Mouse (Mus musculus) erythroid progenitor cell, adult 5-6 weeks (primary cell): ENCODE measurements around the gene Arhgap44. TPM values are rescaled to one million over a fixed set of nuclear protein-coding genes. Genes with fewer than 3 reads are reported as not detected.

ENCODE experiments used
- ATAC-seq: replicated peaks from 2 replicates; pipeline ENCODE4 v1.8.0; 2016; ENCODE audit warnings: moderate number of reproducible peaks, mild to moderate bottlenecking, moderate TSS enrichment, inconsistent platforms; ENCODE audit not compliant: poor library complexity, low FRiP score, severe bottlenecking
- total RNA-seq, 2 experiments: library from RNA; stranded (forward) in 1 of 2; stranded (reverse) in 1 of 2; fragments of 150-400 nt in 1 of 2; fragments of 186-747, 209-891 nt in 1 of 2; gene quantifications; 2 replicates each; pipeline versions ENCODE4 v1.2.3 to v1.2.4; 2015 to 2017; ENCODE audit warnings: low replicate concordance in 2 of 2

The Arhgap44 gene
- total RNA-seq, 2 experiments from 2014 or later, result not detected

GRCm38 (mm10) chr11:65142838-65143417 is 19.8 kb downstream of the Arhgap44 start:
- no peak for ATAC-seq

- ATAC-seq, result no peak
These were observed 23.7 kb downstream of the Arhgap44 start for GRCm38 (mm10) chr11:65139030-65139429.

GRCm38 (mm10) chr11:65137145-65137652 is 25.6 kb downstream of the Arhgap44 start:
- ATAC-seq, result no peak

- no peak for ATAC-seq
These were observed 27.5 kb downstream of the Arhgap44 start for GRCm38 (mm10) chr11:65135251-65135739.

- ATAC-seq, result no peak
These were observed 29.1 kb downstream of the Arhgap44 start for GRCm38 (mm10) chr11:65133661-65134060.

- ATAC-seq, result no peak
These were observed 33.7 kb downstream of the Arhgap44 start for GRCm38 (mm10) chr11:65129110-65129509.

GRCm38 (mm10) chr11:65128666-65129065 is 34.1 kb downstream of the Arhgap44 start:
- no peak for ATAC-seq

- ATAC-seq, result no peak
These were observed 36.2 kb downstream of the Arhgap44 start for GRCm38 (mm10) chr11:65126566-65126965.

- ATAC-seq, result no peak
These were observed 37.8 kb downstream of the Arhgap44 start for GRCm38 (mm10) chr11:65124913-65125418.

- ATAC-seq, result no peak
These were observed 42.5 kb downstream of the Arhgap44 start for GRCm38 (mm10) chr11:65120276-65120675.

GRCm38 (mm10) chr11:65115811-65116210 is 47.0 kb downstream of the Arhgap44 start:
- no peak for ATAC-seq

GRCm38 (mm10) chr11:65112086-65112485 is 50.7 kb downstream of the Arhgap44 start:
- ATAC-seq, result no peak

- ATAC-seq, result no peak
These were observed 51.1 kb downstream of the Arhgap44 start for GRCm38 (mm10) chr11:65111651-65112050.

- no peak for ATAC-seq
These were observed 52.7 kb downstream of the Arhgap44 start for GRCm38 (mm10) chr11:65110058-65110457.

- ATAC-seq, result no peak
These were observed 55.0 kb downstream of the Arhgap44 start for GRCm38 (mm10) chr11:65107734-65108171.

- ATAC-seq, result no peak
These were observed 55.6 kb downstream of the Arhgap44 start for GRCm38 (mm10) chr11:65107151-65107550.

GRCm38 (mm10) chr11:65104076-65104475 is 58.7 kb downstream of the Arhgap44 start:
- ATAC-seq, result no peak

- ATAC-seq, result no peak
These were observed 61.6 kb downstream of the Arhgap44 start for GRCm38 (mm10) chr11:65101206-65101605.

GRCm38 (mm10) chr11:65100031-65100430 is 62.7 kb downstream of the Arhgap44 start:
- ATAC-seq, result no peak

GRCm38 (mm10) chr11:65097526-65098070 is 65.2 kb downstream of the Arhgap44 start:
- no peak for ATAC-seq

GRCm38 (mm10) chr11:65096866-65097265 is 65.9 kb downstream of the Arhgap44 start:
- no peak for ATAC-seq
